Mouse (Mus musculus): ENCODE data around the gene Zfp566.

DNA sequence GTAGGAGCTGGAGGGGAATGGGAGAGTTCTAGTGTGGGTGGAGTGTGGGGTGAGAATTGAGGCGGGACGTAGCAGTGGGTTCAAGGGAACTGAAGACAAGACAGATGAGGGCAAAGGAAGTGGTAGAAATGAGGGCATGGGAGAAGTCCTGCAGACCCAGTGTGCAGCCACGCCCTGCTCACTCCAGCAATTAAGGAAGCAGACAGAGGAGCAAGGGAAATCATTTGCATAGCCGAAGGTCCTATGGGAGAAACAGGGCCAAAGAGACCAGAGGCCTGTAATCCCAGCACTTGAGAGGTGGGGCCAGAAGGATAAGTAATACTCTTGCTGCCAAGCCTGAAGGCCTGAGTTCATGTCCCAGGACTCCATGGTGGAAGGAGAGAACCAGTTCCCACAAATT lies 42.1 kb upstream of the Zfp566 start:
- TF ChIP-seq CTCF (IDR thresholded peaks at IDR 0.05; ENCODE audit: borderline replicate concordance, insufficient read depth, low read depth, low read length) (no peak), POLR2A (IDR thresholded peaks at IDR 0.05; ENCODE audit: borderline replicate concordance, insufficient read depth, low read length) (no peak)

All from cerebellum, adult 2 months (tissue).